In the genomic region with DNA sequence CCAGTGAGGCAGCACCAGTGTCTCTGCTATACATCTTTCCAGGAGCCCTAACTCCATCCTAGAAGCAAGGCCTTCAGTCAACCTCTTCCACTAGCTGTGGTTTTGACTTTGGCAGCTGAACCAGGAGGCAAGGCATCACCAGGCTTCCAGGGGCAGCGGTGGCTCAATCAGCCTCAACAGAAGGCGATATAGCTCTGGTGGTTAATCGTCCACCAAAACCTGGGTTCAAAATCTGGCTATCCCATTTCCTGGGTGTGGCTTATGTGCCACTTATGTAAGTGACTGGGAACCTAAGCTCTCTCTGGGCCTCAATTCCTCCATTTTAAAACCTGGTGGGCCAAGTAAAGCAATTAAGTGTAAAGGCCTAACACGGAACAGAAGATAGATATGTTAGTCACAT, we compare ENCODE assay signal across 8 mouse cellular contexts. TPM values are rescaled to one million over a fixed set of nuclear protein-coding genes. Genes with fewer than 3 reads are reported as not detected.
DNase-seq lines count a peak whose midpoint lies in the region; ATAC-seq and TF ChIP-seq lines count a peak whose summit lies in the region.

No protein-coding gene starts in this region.

- peak overlapping the region; percentile 73 for H3K4me2 ChIP-seq in intestine, embryonic 14.5 days (ENCODE audit: low read length)
- peak overlapping the region; percentile 89 for H3K4me2 ChIP-seq in myocyte (ENCODE audit: low read depth)

- DNase-seq in left cerebral cortex, adult 2 months (ENCODE audit: extremely low spot score in 1 of 2, low spot score in 2 of 2), result no peak
- DNase-seq in left cerebral cortex, adult 9 months (ENCODE audit: low spot score in 2 of 2), result no peak
- no peak for DNase-seq in intestine, embryonic 14.5 days (ENCODE audit: low spot score)
- no peak for DNase-seq in thymus, postnatal 4 days
- no peak for DNase-seq in ovary, adult 18-20 months (ENCODE audit: low spot score)
- DNase-seq in adrenal gland, postnatal 25 days, result no peak

- no peak for ATAC-seq in intestine, embryonic 14.5 days (replicated peaks; ENCODE audit: low FRiP score, low TSS enrichment, low read depth)

- peak overlapping the region; percentile 97 for H3K9ac ChIP-seq in intestine, embryonic 14.5 days (ENCODE audit: low read length)

- H3K9me3 ChIP-seq in intestine, embryonic 14.5 days (ENCODE audit: control insufficient read depth, low read length), result no peaks in the 10 kb centered on the region

- H3ac ChIP-seq in myocyte (ENCODE audit: control insufficient read depth, insufficient read length), result peak overlapping the region; percentile 74

- no peak for TF ChIP-seq POLR2A in cortical plate, adult 2 months (IDR thresholded peaks at IDR 0.05; ENCODE audit: extremely low read depth, insufficient read depth, low read length)
- no peak for TF ChIP-seq POLR2A in myocyte (IDR thresholded peaks at IDR 0.05; ENCODE audit: insufficient read length, low read depth)

- no peaks in the 10 kb centered on the region for H3K27me3 ChIP-seq in intestine, embryonic 14.5 days (replicated peaks; ENCODE audit: control insufficient read depth, insufficient read depth, low read length)
- no peaks in the 10 kb centered on the region for H3K27me3 ChIP-seq in myocyte (ENCODE audit: control insufficient read depth, insufficient read depth, insufficient read length)

- peak overlapping the region; percentile 84 for H3K4me3 ChIP-seq in left cerebral cortex, adult 2 months
- H3K4me3 ChIP-seq in cortical plate, adult 2 months (ENCODE audit: insufficient read depth, low read length), result peak overlapping the region; percentile 74
- peak overlapping the region; percentile 78 for H3K4me3 ChIP-seq in intestine, embryonic 14.5 days (ENCODE audit: low read depth, low read length)
- peak overlapping the region; percentile 100 for H3K4me3 ChIP-seq in myocyte

- H3K79me2 ChIP-seq in myocyte (ENCODE audit: control insufficient read depth, insufficient read depth), result peaks cover 75% of the 10 kb centered on the region

- intact Hi-C loops in left cerebral cortex, adult 2 months (cut with DNase I), result no loop called here

- peak overlapping the region; percentile 91 for H3K27ac ChIP-seq in left cerebral cortex, adult 2 months
- peak overlapping the region; percentile 24 for H3K27ac ChIP-seq in cortical plate, adult 2 months (ENCODE audit: insufficient read depth, low read length)
- H3K27ac ChIP-seq in intestine, embryonic 14.5 days (ENCODE audit: low read depth), result peak overlapping the region; percentile 78

- peaks cover 46% of the 10 kb centered on the region for H3K36me3 ChIP-seq in intestine, embryonic 14.5 days (ENCODE audit: control insufficient read depth, insufficient read depth, low read length)
- peaks cover 45% of the 10 kb centered on the region for H3K36me3 ChIP-seq in myocyte (ENCODE audit: control insufficient read depth, insufficient read depth)

- TF ChIP-seq CTCF in left cerebral cortex, adult 2 months (IDR thresholded peaks at IDR 0.05), result no peak
- TF ChIP-seq CTCF in cortical plate, adult 2 months (IDR thresholded peaks at IDR 0.05; ENCODE audit: extremely low read depth, insufficient read depth, low read length), result no peak

- H3K4me1 ChIP-seq in cortical plate, adult 2 months (ENCODE audit: control insufficient read depth, insufficient read depth, low read length), result peaks cover 6% of the 10 kb centered on the region; the same call in 1 of the 2 replicates
- H3K4me1 ChIP-seq in intestine, embryonic 14.5 days (replicated peaks; ENCODE audit: control insufficient read depth, insufficient read depth, low read length), result peaks cover 12% of the 10 kb centered on the region

- WGBS in intestine, embryonic 14.5 days, result 59% methylated on average over 4 of the region's 4 CpGs

TF ChIP-seq in myocyte, 11 proteins besides CTCF, POLR2A, EP300 and RAD21:
- TF ChIP-seq MYOG (IDR thresholded peaks at IDR 0.05; ENCODE audit: control insufficient read depth in 1 of 3, insufficient read depth in 1 of 3, insufficient read length in 2 of 3, low read depth in 2 of 3) (no peak), POLR2AphosphoS2 (IDR thresholded peaks at IDR 0.05; ENCODE audit: insufficient read length, low read depth) (peak; percentile 11)

RNA-seq across cellular contexts. Expression of a gene that starts 3.3 kb away (rescaled TPM):
- total RNA-seq in left cerebral cortex, adult 2 months (2021), result 10 to 100 TPM; 33.8 to 37.7 TPM
- polyA plus RNA-seq in cortical plate, adult 2 months (2012; rRNA removed), result 43.3 and 50.1 TPM in 2 replicates
- 2.2 and 2.6 TPM in 2 replicates for polyA plus RNA-seq in intestine, embryonic 14.5 days (2014; fragmentation: Nextera tagmentation; extraction: Ambion mirVana)
- 7,028 TPM for polyA plus RNA-seq in myocyte (2012; fragmentation: generic; extraction: Trizol)
- total RNA-seq in adrenal gland, postnatal 25 days (2021), result 1.9 TPM in 1 of 2 replicates, not detected in the other

RNA-seq across cellular contexts. Expression of a gene that starts 11.9 kb away (rescaled TPM):
- total RNA-seq in left cerebral cortex, adult 2 months (2021), result 100 to 1,000 TPM; 387 to 407 TPM
- polyA plus RNA-seq in cortical plate, adult 2 months (2012; rRNA removed), result 293 TPM in 2 replicates
- 330 and 367 TPM in 2 replicates for polyA plus RNA-seq in intestine, embryonic 14.5 days (2014; fragmentation: Nextera tagmentation; extraction: Ambion mirVana)
- polyA plus RNA-seq in myocyte (2012; fragmentation: generic; extraction: Trizol), result 266 TPM
- 393 and 398 TPM in 2 replicates for total RNA-seq in adrenal gland, postnatal 25 days (2021)

RNA-seq across cellular contexts. Expression of a gene that starts 12.8 kb away (rescaled TPM):
- total RNA-seq in left cerebral cortex, adult 2 months (2021), result 1 to 10 TPM; 5.4 to 6.1 TPM
- polyA plus RNA-seq in cortical plate, adult 2 months (2012; rRNA removed), result 3.1 and 3.2 TPM in 2 replicates
- 0.23 and 0.55 TPM in 2 replicates for polyA plus RNA-seq in intestine, embryonic 14.5 days (2014; fragmentation: Nextera tagmentation; extraction: Ambion mirVana)
- 1.8 TPM for polyA plus RNA-seq in myocyte (2012; fragmentation: generic; extraction: Trizol)
- 6.3 and 7.5 TPM in 2 replicates for total RNA-seq in adrenal gland, postnatal 25 days (2021)

RNA-seq across cellular contexts. Expression of a gene that starts 36.4 kb away (rescaled TPM):
- total RNA-seq in left cerebral cortex, adult 2 months (2021), result 10 to 100 TPM; 21.2 to 29.4 TPM
- 17.0 and 17.6 TPM in 2 replicates for polyA plus RNA-seq in cortical plate, adult 2 months (2012; rRNA removed)
- 35.8 and 41.0 TPM in 2 replicates for polyA plus RNA-seq in intestine, embryonic 14.5 days (2014; fragmentation: Nextera tagmentation; extraction: Ambion mirVana)
- polyA plus RNA-seq in myocyte (2012; fragmentation: generic; extraction: Trizol), result 0.46 TPM
- 62.2 and 79.5 TPM in 2 replicates for total RNA-seq in adrenal gland, postnatal 25 days (2021)

RNA-seq across cellular contexts. Expression of a gene that starts 46.3 kb away (rescaled TPM):
- total RNA-seq in left cerebral cortex, adult 2 months (2021), result 1 to 10 TPM; 3.3 to 4.3 TPM
- polyA plus RNA-seq in cortical plate, adult 2 months (2012; rRNA removed), result 5.3 and 7.6 TPM in 2 replicates
- polyA plus RNA-seq in intestine, embryonic 14.5 days (2014; fragmentation: Nextera tagmentation; extraction: Ambion mirVana), result 13.7 and 14.4 TPM in 2 replicates
- 5.4 TPM for polyA plus RNA-seq in myocyte (2012; fragmentation: generic; extraction: Trizol)
- total RNA-seq in adrenal gland, postnatal 25 days (2021), result 7.6 and 11.0 TPM in 2 replicates

Comparison
In these comparisons a context has a peak if more than half of its experiments do, and no peak if none do; other contexts are left out.
1. H3K27ac ChIP-seq: peak in every context shown above with its lines; median percentile 91 in left cerebral cortex, adult 2 months; 78 in intestine, embryonic 14.5 days; 24 in cortical plate, adult 2 months.
2. RNA of a gene that starts 3.3 kb away (polyA plus RNA-seq): 7,028 TPM in myocyte (single experiment); 43.3 to 50.1 TPM in cortical plate, adult 2 months and 2.2 to 2.6 TPM in intestine, embryonic 14.5 days; every median in the first group is over 100 times any median in the second.
3. Peak in every context shown above with its lines, with median percentiles within 50 percentile points of each other: H3K4me3 ChIP-seq.